Mouse (Mus musculus) limb, embryonic 13.5 days (tissue): ENCODE data around the gene 4931414P19Rik. TPM values are rescaled to one million over a fixed set of nuclear protein-coding genes. Genes with fewer than 3 reads are reported as not detected.

Experiments
- ATAC-seq: fragments of 200-750 bp; cut with Nextera tagmentation; 2 replicates; pipeline ENCODE4 v1.8.0; 2017; ENCODE audit warnings: low read depth, moderate number of reproducible peaks, moderate TSS enrichment; ENCODE audit not compliant: low FRiP score
- H3K27ac ChIP-seq: fragments of 300-500 bp; sonication (generic); 2 replicates; pipeline ENCODE4 v1.5.1; 2015; ENCODE audit warnings: inconsistent platforms, mild to moderate bottlenecking, moderate library complexity
- H3K27me3 ChIP-seq: fragments of 300-500 bp; sonication (generic); 2 replicates; pipeline ENCODE4 v1.6.1; 2015; ENCODE audit warnings: mild to moderate bottlenecking, inconsistent platforms
- H3K36me3 ChIP-seq: fragments of 300-500 bp; sonication (generic); 2 replicates; pipeline ENCODE4 v1.6.1; 2015; ENCODE audit warnings: inconsistent platforms, mild to moderate bottlenecking, moderate library complexity
- H3K4me1 ChIP-seq: fragments of 300-500 bp; sonication (generic); 2 replicates; pipeline ENCODE4 v1.6.1; 2015; ENCODE audit warnings: inconsistent platforms
- H3K4me2 ChIP-seq: fragments of 300-500 bp; sonication (generic); replicated peaks from 2 replicates; pipeline ENCODE4 v1.6.1; 2015; ENCODE audit warnings: inconsistent platforms, mild to moderate bottlenecking, moderate library complexity
- H3K4me3 ChIP-seq: fragments of 300-500 bp; sonication (generic); 2 replicates; pipeline ENCODE4 v1.5.1; 2015; ENCODE audit warnings: moderate library complexity, mild to moderate bottlenecking, inconsistent platforms
- H3K9ac ChIP-seq: fragments of 300-500 bp; sonication (generic); 2 replicates; pipeline ENCODE4 v1.6.1; 2015; ENCODE audit warnings: mild to moderate bottlenecking, inconsistent platforms
- H3K9me3 ChIP-seq: fragments of 300-500 bp; sonication (generic); 2 replicates; pipeline ENCODE4 v1.6.1; 2016; ENCODE audit warnings: inconsistent platforms
- WGBS: fragments of 180-500 bp; shearing (Covaris S2); methylation state at CpG from one replicate; pipeline ENCODE4 v1.1.7; 2015; 5-methylcytosine and 5-hydroxymethylcytosine counted together
- polyA plus RNA-seq: library from polyadenylated mRNA; unstranded; fragments of >200 nt; fragmentation: Nextera tagmentation; extraction: Ambion mirVana; gene quantifications from 2 replicates; pipeline ENCODE4 v1.2.1, GENCODE M21; 2015

Gene 4931414P19Rik
- polyA plus RNA-seq, 1 experiment from 2014 or later: 7.6 TPM

GRCm38 (mm10) chr14:54641305-54641969 lies 35.6 kb upstream of the 4931414P19Rik start, which contains the start of gene Cdh24:
Gene Cdh24, minus strand, starts transcription at chr14:54641364.
- H3K9ac ChIP-seq: peak within 1 kb of the TSS; percentile 91
- WGBS: under 1% methylated on average over 40 of the region's 52 CpGs
- H3K9me3 ChIP-seq: no peaks in the 10 kb centered on the region
- ATAC-seq: peak; percentile 93
- no peaks in the 10 kb centered on the region for H3K27me3 ChIP-seq
- H3K4me2 ChIP-seq: peak within 1 kb of the TSS; percentile 93
- H3K36me3 ChIP-seq: peaks cover 75% of the 10 kb centered on the region
- H3K4me3 ChIP-seq: peak within 1 kb of the TSS; percentile 76
- H3K4me1 ChIP-seq: peaks cover 16% of the 10 kb centered on the region
- H3K27ac ChIP-seq: peak within 1 kb of the TSS; percentile 84

- peak; percentile 10; the same call in 1 of the 2 replicates for ATAC-seq
- WGBS: 1% methylated on average over 15 of the region's 28 CpGs
- Histone ChIP-seq H3K9ac (peak within 1 kb of the TSS; percentile 91), H3K4me3 (peak within 1 kb of the TSS; percentile 76), H3K27me3 (no peaks in the 10 kb centered on the region), H3K36me3 (peaks cover 75% of the 10 kb centered on the region), H3K4me2 (peak within 1 kb of the TSS; percentile 93), H3K9me3 (no peaks in the 10 kb centered on the region), H3K4me1 (peaks cover 16% of the 10 kb centered on the region), H3K27ac (peak within 1 kb of the TSS; percentile 84)
These were observed 35.1 kb upstream of the 4931414P19Rik start, which contains the start of gene Gm17606 for GRCm38 (mm10) chr14:54640946-54641304. Gene Gm17606, plus strand, starts transcription at chr14:54640952.

GRCm38 (mm10) chr14:54640121-54640520 lies 34.3 kb upstream of the 4931414P19Rik start:
- Histone ChIP-seq H3K27ac (no peak overlapping the region), H3K4me2 (peak overlapping the region; percentile 93), H3K27me3 (no peaks in the 10 kb centered on the region), H3K9ac (peak overlapping the region; percentile 91), H3K36me3 (peaks cover 71% of the 10 kb centered on the region), H3K4me3 (peak overlapping the region; percentile 76), H3K4me1 (peaks cover 16% of the 10 kb centered on the region), H3K9me3 (no peaks in the 10 kb centered on the region)
- no peak for ATAC-seq
- 11% methylated on average over 4 of the region's 4 CpGs for WGBS

GRCm38 (mm10) chr14:54638210-54638609 lies 32.4 kb upstream of the 4931414P19Rik start:
- Histone ChIP-seq H3K27me3 (no peaks in the 10 kb centered on the region), H3K36me3 (peaks cover 65% of the 10 kb centered on the region), H3K4me2 (no peak overlapping the region), H3K4me1 (peaks cover 16% of the 10 kb centered on the region), H3K27ac (no peak overlapping the region), H3K9ac (no peak overlapping the region), H3K4me3 (no peak overlapping the region), H3K9me3 (no peaks in the 10 kb centered on the region)
- WGBS: 76% methylated on average over 5 of the region's 5 CpGs
- no peak for ATAC-seq

- H3K9me3 ChIP-seq: no peaks in the 10 kb centered on the region
- H3K27me3 ChIP-seq: no peaks in the 10 kb centered on the region
- no peak overlapping the region for H3K9ac ChIP-seq
- peaks cover 66% of the 10 kb centered on the region for H3K36me3 ChIP-seq
- no peak overlapping the region for H3K4me3 ChIP-seq
- peaks cover 16% of the 10 kb centered on the region for H3K4me1 ChIP-seq
- 52% methylated on average over 8 of the region's 8 CpGs for WGBS
- no peak overlapping the region for H3K27ac ChIP-seq
- H3K4me2 ChIP-seq: no peak overlapping the region
- no peak for ATAC-seq
These were observed 31.2 kb upstream of the 4931414P19Rik start for GRCm38 (mm10) chr14:54636954-54637353.

GRCm38 (mm10) chr14:54634182-54634581 lies 28.4 kb upstream of the 4931414P19Rik start:
- peaks cover 82% of the 10 kb centered on the region for H3K36me3 ChIP-seq
- H3K4me2 ChIP-seq: no peak overlapping the region
- ATAC-seq: no peak
- H3K27me3 ChIP-seq: no peaks in the 10 kb centered on the region
- 80% methylated on average over 4 of the region's 4 CpGs for WGBS
- H3K9me3 ChIP-seq: no peaks in the 10 kb centered on the region
- no peak overlapping the region for H3K4me3 ChIP-seq
- H3K27ac ChIP-seq: no peak overlapping the region
- peaks cover 3% of the 10 kb centered on the region for H3K4me1 ChIP-seq
- H3K9ac ChIP-seq: no peak overlapping the region

- H3K9ac ChIP-seq: no peak overlapping the region
- no peak for ATAC-seq
- 93% methylated on average over 37 of the region's 37 CpGs for WGBS
These were observed 26.5 kb upstream of the 4931414P19Rik start for GRCm38 (mm10) chr14:54632252-54632651.

GRCm38 (mm10) chr14:54631240-54631599 lies 25.4 kb upstream of the 4931414P19Rik start:
- Histone ChIP-seq H3K27me3 (no peaks in the 10 kb centered on the region), H3K27ac (peak overlapping the region; percentile 44; the same call in 1 of the 2 replicates), H3K36me3 (peaks cover 52% of the 10 kb centered on the region), H3K4me1 (no peaks in the 10 kb centered on the region), H3K4me2 (0 out of 2 replicates have a peak overlapping the region, but pooled peaks have one; percentile 11), H3K9me3 (no peaks in the 10 kb centered on the region), H3K9ac (no peak overlapping the region), H3K4me3 (no peak overlapping the region)
- WGBS: 71% methylated on average over 4 of the region's 4 CpGs
- ATAC-seq: no peak

More at GRCm38 (mm10) chr14:54632252-54632651, 26.5 kb upstream of the 4931414P19Rik start:
- no peak overlapping the region for H3K27ac ChIP-seq
- H3K27me3 ChIP-seq: no peaks in the 10 kb centered on the region
- no peak overlapping the region for H3K4me3 ChIP-seq
- no peaks in the 10 kb centered on the region for H3K4me1 ChIP-seq
- H3K36me3 ChIP-seq: peaks cover 63% of the 10 kb centered on the region
- no peaks in the 10 kb centered on the region for H3K9me3 ChIP-seq
- H3K4me2 ChIP-seq: no peak overlapping the region

- WGBS: 77% methylated on average over 11 of the region's 11 CpGs
- no peaks in the 10 kb centered on the region for H3K4me1 ChIP-seq
- no peaks in the 10 kb centered on the region for H3K9me3 ChIP-seq
- ATAC-seq: no peak
- H3K27ac ChIP-seq: peak overlapping the region; percentile 70
- no peak overlapping the region for H3K4me2 ChIP-seq
- H3K27me3 ChIP-seq: no peaks in the 10 kb centered on the region
- H3K4me3 ChIP-seq: no peak overlapping the region
- H3K36me3 ChIP-seq: peaks cover 47% of the 10 kb centered on the region
- H3K9ac ChIP-seq: no peak overlapping the region; the same call in 1 of the 2 replicates
These were observed 24.9 kb upstream of the 4931414P19Rik start for GRCm38 (mm10) chr14:54630583-54631239.

- H3K9ac ChIP-seq: no peak overlapping the region
- no peaks in the 10 kb centered on the region for H3K9me3 ChIP-seq
- no peak overlapping the region for H3K4me2 ChIP-seq
- H3K27ac ChIP-seq: no peak overlapping the region
- 91% methylated on average over 2 of the region's 2 CpGs for WGBS
- no peak overlapping the region for H3K4me3 ChIP-seq
- peaks cover 44% of the 10 kb centered on the region for H3K36me3 ChIP-seq
- no peak for ATAC-seq
- no peaks in the 10 kb centered on the region for H3K27me3 ChIP-seq
- H3K4me1 ChIP-seq: no peaks in the 10 kb centered on the region
These were observed 24.0 kb upstream of the 4931414P19Rik start for GRCm38 (mm10) chr14:54629797-54630196.

GRCm38 (mm10) chr14:54628103-54628502 lies 22.3 kb upstream of the 4931414P19Rik start:
- Histone ChIP-seq H3K4me2 (no peak overlapping the region), H3K9ac (0 out of 2 replicates have a peak overlapping the region, but pooled peaks have one; percentile 13)
- 68% methylated on average over 5 of the region's 5 CpGs for WGBS

GRCm38 (mm10) chr14:54624976-54625375 lies 19.2 kb upstream of the 4931414P19Rik start:
- no peaks in the 10 kb centered on the region for H3K9me3 ChIP-seq
- no peak overlapping the region for H3K9ac ChIP-seq
- H3K27ac ChIP-seq: no peak overlapping the region
- H3K4me2 ChIP-seq: no peak overlapping the region
- no peaks in the 10 kb centered on the region; the same call in 1 of the 2 replicates for H3K36me3 ChIP-seq
- WGBS: 83% methylated on average over 10 of the region's 10 CpGs
- H3K4me1 ChIP-seq: no peaks in the 10 kb centered on the region
- no peak for ATAC-seq
- no peak overlapping the region for H3K4me3 ChIP-seq
- H3K27me3 ChIP-seq: no peaks in the 10 kb centered on the region

More at GRCm38 (mm10) chr14:54628103-54628502, 22.3 kb upstream of the 4931414P19Rik start:
- Histone ChIP-seq H3K36me3 (peaks cover 31% of the 10 kb centered on the region), H3K9me3 (no peaks in the 10 kb centered on the region), H3K27ac (no peak overlapping the region), H3K4me1 (no peaks in the 10 kb centered on the region), H3K4me3 (no peak overlapping the region), H3K27me3 (no peaks in the 10 kb centered on the region)
- ATAC-seq: no peak
